Mouse (Mus musculus) heart, adult 9 months (tissue): ENCODE data around the gene Gm5286.
"Not testable (repeated sequence)": the region's sequence is repeated elsewhere in the genome, so short reads cannot be mapped to it uniquely, and the experiment has no call there.

Source experiments
- DNase-seq, 2 experiments: peaks; one replicate each; pipeline ENCODE4 v3.0.0; 2022; ENCODE audit warnings: low spot score in 2 of 2

The Gm5286 gene

DNA sequence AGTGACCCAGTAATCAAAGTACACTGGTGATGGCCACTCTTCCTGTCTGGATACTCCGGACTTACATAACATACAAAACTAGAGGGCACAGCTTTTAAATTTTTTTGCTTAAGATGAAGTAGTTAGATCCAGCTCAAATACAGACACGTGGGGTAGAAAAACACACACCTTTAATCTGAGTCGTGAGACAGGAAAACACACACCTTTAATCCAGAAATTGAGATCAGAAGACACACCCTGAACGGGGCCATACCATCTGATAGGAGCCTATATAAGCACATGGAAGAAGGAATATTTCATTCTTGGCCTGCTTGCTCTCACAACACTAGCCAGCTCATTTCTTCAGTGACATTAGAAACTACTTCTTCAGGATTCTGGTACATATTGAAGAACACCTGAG lies at the start of gene Gm5286:
Gene Gm5286, plus strand, starts transcription at position 301 of the 400 bp plus-strand sequence.
- not testable (repeated sequence) for DNase-seq

DNA sequence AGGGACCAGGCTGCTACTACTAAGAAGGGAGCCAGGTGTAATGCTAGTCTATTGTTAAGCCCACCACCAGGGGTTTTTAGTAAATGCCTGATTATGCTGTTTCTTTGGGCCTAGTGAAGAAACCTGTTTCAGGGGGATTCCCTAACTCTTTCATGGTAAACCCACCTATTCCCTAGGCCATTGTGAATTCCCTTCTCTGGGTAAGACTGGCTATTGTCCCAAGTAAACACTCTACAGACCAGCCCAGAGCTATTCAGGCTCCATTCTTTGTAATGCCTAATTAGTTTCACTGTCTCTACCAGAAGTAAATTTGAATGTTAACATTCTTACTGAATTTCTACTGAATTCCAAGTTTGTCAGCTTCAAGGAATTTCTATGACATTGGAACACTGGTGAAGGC lies 29.2 kb upstream of the Gm5286 start:
- DNase-seq = not testable (repeated sequence)

GRCm38 (mm10) chr3:94178093-94178492 lies 18.4 kb upstream of the Gm5286 start, which contains the start of gene Gm10696:
Gene Gm10696 (minus strand): TSS chr3:94178193.
- DNase-seq = not testable (repeated sequence)
